Mouse (Mus musculus): ENCODE data around the gene Retreg3. TPM values are rescaled to one million over a fixed set of nuclear protein-coding genes. Genes with fewer than 3 reads are reported as not detected.

The Retreg3 gene
- polyA plus RNA-seq, 1 experiment, result 87.3 TPM

DNA sequence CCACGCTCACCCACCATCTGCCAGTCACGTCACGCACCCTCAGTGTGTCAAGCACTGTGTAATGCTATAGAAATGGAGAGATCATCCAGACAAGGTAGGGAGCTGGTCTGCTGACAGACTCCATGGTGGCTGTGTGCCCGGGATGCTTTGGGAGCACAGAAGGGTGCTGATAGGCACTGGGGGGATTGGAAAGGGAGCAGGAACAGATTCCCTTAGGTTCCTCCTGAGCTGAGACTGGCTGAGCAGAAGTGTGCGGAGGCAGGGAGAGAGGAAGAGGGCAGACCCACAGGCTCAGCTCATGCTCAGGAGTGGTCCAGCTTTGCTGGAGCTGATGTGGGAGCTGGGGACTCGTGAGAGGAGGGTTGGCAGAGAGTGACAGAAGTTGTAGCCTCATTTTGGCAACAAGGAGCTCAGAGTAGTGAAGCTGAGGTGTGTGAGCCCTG, 68.6 kb downstream of the Retreg3 start:
- no peak for TF ChIP-seq CTCF (IDR thresholded peaks at IDR 0.05; ENCODE audit: borderline replicate concordance, insufficient read depth, low read depth, low read length)
- no peak for TF ChIP-seq POLR2A (IDR thresholded peaks at IDR 0.05; ENCODE audit: borderline replicate concordance, insufficient read depth, low read length)
- Histone ChIP-seq H3K4me1 (ENCODE audit: control insufficient read depth, insufficient read depth, low read length) (peaks cover 21% of the 10 kb centered on the region), H3K27me3 (ENCODE audit: control insufficient read depth, insufficient read depth, low read length) (no peaks in the 10 kb centered on the region), H3K27ac (ENCODE audit: insufficient read depth, low read length) (no peak overlapping the region; the same call in 1 of the 2 replicates), H3K4me3 (replicated peaks; ENCODE audit: insufficient read depth, low read depth, low read length) (no peak overlapping the region)
- peak; percentile 57 to 59 for DNase-seq
- 17% methylated on average over 6 of the region's 6 CpGs for WGBS

DNA sequence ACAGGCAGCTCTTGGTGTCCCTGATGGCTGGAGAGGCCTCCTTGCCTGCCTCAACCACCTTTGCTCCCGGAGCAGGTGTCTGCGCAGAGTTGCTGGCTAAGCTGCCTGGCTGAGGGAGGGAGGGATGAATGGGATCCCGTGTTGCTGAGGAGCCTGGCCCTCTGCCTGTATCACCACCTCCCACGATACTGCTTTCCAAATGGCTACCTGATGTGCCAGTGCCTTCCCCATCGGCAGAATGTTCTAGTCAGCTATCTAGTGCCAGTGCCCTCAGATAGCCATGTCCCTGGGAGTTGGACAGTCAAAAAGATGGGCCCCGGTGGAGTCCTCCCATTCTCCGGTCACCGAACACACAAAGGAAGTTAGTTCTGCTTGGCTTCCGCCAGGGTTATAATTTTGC, 69.3 kb downstream of the Retreg3 start:
- Histone ChIP-seq H3K4me1 (ENCODE audit: control insufficient read depth, insufficient read depth, low read length) (peaks cover 23% of the 10 kb centered on the region), H3K27ac (ENCODE audit: insufficient read depth, low read length) (no peak overlapping the region), H3K4me3 (replicated peaks; ENCODE audit: insufficient read depth, low read depth, low read length) (no peak overlapping the region), H3K27me3 (ENCODE audit: control insufficient read depth, insufficient read depth, low read length) (no peaks in the 10 kb centered on the region)
- 13% methylated on average over 9 of the region's 9 CpGs for WGBS
- no peak for TF ChIP-seq CTCF (IDR thresholded peaks at IDR 0.05; ENCODE audit: borderline replicate concordance, insufficient read depth, low read depth, low read length)
- TF ChIP-seq POLR2A (IDR thresholded peaks at IDR 0.05; ENCODE audit: borderline replicate concordance, insufficient read depth, low read length), result no peak
- DNase-seq, result peak; percentile 71 to 82

- Histone ChIP-seq H3K4me3 (replicated peaks; ENCODE audit: insufficient read depth, low read depth, low read length) (no peak overlapping the region), H3K4me1 (ENCODE audit: control insufficient read depth, insufficient read depth, low read length) (peaks cover 23% of the 10 kb centered on the region), H3K27ac (ENCODE audit: insufficient read depth, low read length) (no peak overlapping the region), H3K27me3 (ENCODE audit: control insufficient read depth, insufficient read depth, low read length) (no peaks in the 10 kb centered on the region)
- 83% methylated on average over 3 of the region's 3 CpGs for WGBS
- DNase-seq, result no peak
- TF ChIP-seq POLR2A (IDR thresholded peaks at IDR 0.05; ENCODE audit: borderline replicate concordance, insufficient read depth, low read length) (no peak), CTCF (IDR thresholded peaks at IDR 0.05; ENCODE audit: borderline replicate concordance, insufficient read depth, low read depth, low read length) (no peak)
Observed at GRCm38 (mm10) chr11:101047502-101047901, 72.2 kb downstream of the Retreg3 start.

- WGBS, result 63% methylated on average over 9 of the region's 9 CpGs
- Histone ChIP-seq H3K27ac (ENCODE audit: insufficient read depth, low read length) (no peak overlapping the region), H3K4me3 (replicated peaks; ENCODE audit: insufficient read depth, low read depth, low read length) (no peak overlapping the region), H3K4me1 (ENCODE audit: control insufficient read depth, insufficient read depth, low read length) (peaks cover 23% of the 10 kb centered on the region), H3K27me3 (ENCODE audit: control insufficient read depth, insufficient read depth, low read length) (no peaks in the 10 kb centered on the region)
- no peak for DNase-seq
- TF ChIP-seq CTCF (IDR thresholded peaks at IDR 0.05; ENCODE audit: borderline replicate concordance, insufficient read depth, low read depth, low read length), result no peak
- no peak for TF ChIP-seq POLR2A (IDR thresholded peaks at IDR 0.05; ENCODE audit: borderline replicate concordance, insufficient read depth, low read length)
Observed at GRCm38 (mm10) chr11:101046440-101046839, 73.3 kb downstream of the Retreg3 start.

Other genes with a start within 250 kb of the Retreg3 start
- gene Stat3, start 180.4 kb downstream of the Retreg3 start, polyA plus RNA-seq (2012; rRNA removed), result 45.0 and 47.5 TPM in 2 replicates
- 14.9 and 15.6 TPM in 2 replicates for gene Cavin1, start 149.0 kb downstream of the Retreg3 start, polyA plus RNA-seq (2012; rRNA removed)
- gene Atp6v0a1, start 110.4 kb downstream of the Retreg3 start, polyA plus RNA-seq (2012; rRNA removed), result 294 and 298 TPM in 2 replicates
- 12.7 and 15.8 TPM in 2 replicates for gene Naglu, start 49.9 kb downstream of the Retreg3 start, polyA plus RNA-seq (2012; rRNA removed)
- gene Hsd17b1, start 41.5 kb downstream of the Retreg3 start, polyA plus RNA-seq (2012; rRNA removed), result 0.84 and 0.93 TPM in 2 replicates
- gene Coasy, start 37.3 kb downstream of the Retreg3 start, polyA plus RNA-seq (2012; rRNA removed), result 34.1 and 36.7 TPM in 2 replicates
- 54.9 and 55.8 TPM in 2 replicates for gene Mlx, start 32.6 kb downstream of the Retreg3 start, polyA plus RNA-seq (2012; rRNA removed)
- 4.7 and 5.3 TPM in 2 replicates for gene Psmc3ip, start 24.5 kb downstream of the Retreg3 start, polyA plus RNA-seq (2012; rRNA removed)
- gene Tubg1, start within 50 bp of the Retreg3 start, polyA plus RNA-seq (2012; rRNA removed), result 39.1 and 39.3 TPM in 2 replicates
- gene Tubg2, start 36.0 kb upstream of the Retreg3 start, polyA plus RNA-seq (2012; rRNA removed), result 44.3 and 47.8 TPM in 2 replicates
- 151 and 169 TPM in 2 replicates for gene Cntnap1, start 50.6 kb upstream of the Retreg3 start, polyA plus RNA-seq (2012; rRNA removed)
- 67.6 and 71.0 TPM in 2 replicates for gene Plekhh3, start 51.5 kb upstream of the Retreg3 start, polyA plus RNA-seq (2012; rRNA removed)
- gene Ccr10, start 55.5 kb upstream of the Retreg3 start, polyA plus RNA-seq (2012; rRNA removed), result 0.82 and 1.0 TPM in 2 replicates
- gene Ezh1, start 106.6 kb upstream of the Retreg3 start, polyA plus RNA-seq (2012; rRNA removed), result 64.4 and 70.7 TPM in 2 replicates
- 50.3 and 52.7 TPM in 2 replicates for gene Ramp2, start 126.1 kb upstream of the Retreg3 start, polyA plus RNA-seq (2012; rRNA removed)
- gene Vps25, start 133.8 kb upstream of the Retreg3 start, polyA plus RNA-seq (2012; rRNA removed), result 66.8 and 67.0 TPM in 2 replicates
- gene Wnk4, start 140.7 kb upstream of the Retreg3 start, polyA plus RNA-seq (2012; rRNA removed), result 2.6 and 3.1 TPM in 2 replicates
- 0.65 TPM in 2 replicates for gene Cntd1, start 159.1 kb upstream of the Retreg3 start, polyA plus RNA-seq (2012; rRNA removed)
- gene Coa3, start 159.2 kb upstream of the Retreg3 start, polyA plus RNA-seq (2012; rRNA removed), result 174 and 218 TPM in 2 replicates
- 122 and 132 TPM in 2 replicates for gene Becn1, start 182.4 kb upstream of the Retreg3 start, polyA plus RNA-seq (2012; rRNA removed)
- gene Psme3, start 196.3 kb upstream of the Retreg3 start, polyA plus RNA-seq (2012; rRNA removed), result 98.4 and 100 TPM in 2 replicates
- 2.9 and 3.0 TPM in 2 replicates for gene Aoc2, start 205.2 kb upstream of the Retreg3 start, polyA plus RNA-seq (2012; rRNA removed)
- 0.75 and 0.76 TPM in 2 replicates for gene Aoc3, start 210.7 kb upstream of the Retreg3 start, polyA plus RNA-seq (2012; rRNA removed)
- gene G6pc, start 247.7 kb upstream of the Retreg3 start, polyA plus RNA-seq (2012; rRNA removed), result 0.08 TPM in 1 of 2 replicates, not detected in the other

Data from cerebellum, adult 2 months (tissue).